Mouse (Mus musculus): ENCODE data around the gene Olfr887. TPM values are rescaled to one million over a fixed set of nuclear protein-coding genes. Genes with fewer than 3 reads are reported as not detected.

Olfr887 gene
- total RNA-seq (2021): not detected
- long read RNA-seq: 0 reads

DNA sequence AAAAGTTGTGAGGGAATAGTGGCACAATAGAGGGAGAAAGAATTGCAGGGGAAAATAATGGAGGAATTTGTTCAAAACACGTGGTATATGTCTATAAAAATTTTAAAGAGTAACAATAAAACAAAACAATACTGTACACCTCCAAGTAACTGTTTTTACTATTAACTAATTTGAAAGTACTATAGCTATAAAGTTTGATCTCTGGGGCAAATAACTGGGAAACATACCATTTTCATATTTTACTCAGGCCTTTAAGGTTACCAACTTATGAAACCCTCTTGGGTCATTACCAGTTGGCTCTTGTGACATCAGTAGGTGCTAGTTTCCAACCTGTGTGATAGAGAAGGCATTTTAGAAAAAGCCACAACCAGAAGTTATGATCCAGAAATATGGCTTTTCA lies at the start of gene Olfr887:
Gene Olfr887 (plus strand): TSS at position 301 of the 400 bp plus-strand sequence.
- no peak for DNase-seq (ENCODE audit: low spot score in 2 of 2)

DNA sequence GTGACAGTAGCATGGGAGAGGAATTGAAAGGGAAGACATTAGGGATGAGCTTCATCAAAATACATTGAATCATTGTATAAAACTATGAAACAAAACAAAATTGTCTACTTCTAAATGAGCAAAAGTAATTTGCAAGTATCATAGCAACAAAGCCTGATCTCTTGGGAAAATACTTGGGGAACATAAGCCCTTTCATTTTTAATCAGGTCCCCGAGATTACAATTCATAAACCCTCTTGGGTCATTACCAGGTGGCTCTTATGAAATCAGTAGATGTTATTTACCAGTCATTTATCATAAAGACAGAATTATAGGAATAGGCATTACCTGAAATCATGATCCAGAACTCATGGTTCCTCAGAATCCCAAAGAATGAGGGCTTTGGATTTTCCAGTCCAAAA lies 37.6 kb upstream of the Olfr887 start, which contains the start of gene Olfr884:
Gene Olfr884 (plus strand): TSS at position 301 of the 400 bp plus-strand sequence.
- no peak for DNase-seq (ENCODE audit: low spot score in 2 of 2)

DNA sequence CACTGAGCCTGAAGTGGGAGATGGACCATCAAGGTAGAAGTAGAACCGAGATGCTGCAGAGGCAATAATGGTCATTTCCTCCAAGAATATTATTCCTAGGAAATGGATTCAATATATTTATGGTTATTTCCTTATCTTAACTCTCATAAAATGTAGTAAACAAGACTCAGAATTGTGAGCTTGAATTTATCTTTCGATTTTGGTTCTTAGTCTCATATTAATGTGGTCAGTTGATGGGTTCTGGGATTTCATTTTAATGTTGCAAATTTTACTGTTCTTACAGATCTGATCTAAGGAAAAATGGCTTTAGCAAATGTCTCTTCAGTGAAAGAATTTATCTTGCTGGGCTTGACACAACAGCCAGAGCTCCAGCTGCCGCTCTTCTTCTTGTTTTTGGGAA lies 22.9 kb upstream of the Olfr887 start, which contains the start of gene Olfr885:
Gene Olfr885 (plus strand): TSS at position 301 of the 400 bp plus-strand sequence.
- no peak for DNase-seq (ENCODE audit: low spot score in 2 of 2)

DNA sequence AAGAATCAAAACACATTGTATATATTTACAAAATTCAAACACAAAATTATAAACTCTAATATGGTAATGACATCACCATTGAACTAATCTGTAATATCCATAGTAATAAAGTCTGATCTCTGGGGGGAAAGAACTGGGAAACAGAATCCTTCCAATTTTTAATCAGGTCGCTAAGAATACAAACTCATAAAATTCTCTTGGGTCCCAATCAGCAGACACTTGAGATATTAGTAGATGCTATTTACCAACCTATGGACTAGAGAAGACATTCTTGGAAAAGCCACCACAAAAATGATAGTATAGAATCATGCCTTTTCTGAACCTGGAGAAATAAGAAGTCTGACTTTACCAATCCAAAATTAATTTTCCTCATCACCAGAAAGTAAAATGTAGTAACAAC lies 24.0 kb downstream of the Olfr887 start, which contains the start of gene Olfr888:
Gene Olfr888 (plus strand): TSS at position 301 of the 400 bp plus-strand sequence.
- no peak for DNase-seq (ENCODE audit: low spot score in 2 of 2)

- DNase-seq (ENCODE audit: low spot score in 2 of 2): no peak
Observed at GRCm38 (mm10) chr9:38114898-38115297, 31.0 kb downstream of the Olfr887 start, which contains the start of gene Olfr889. Olfr889 (plus strand) TSS chr9:38115198.

Other genes starting within 250 kb of the Olfr887 start
- gene Olfr877, start 229.8 kb upstream of the Olfr887 start, total RNA-seq (2021): not detected
- gene Olfr145, start 187.3 kb upstream of the Olfr887 start, total RNA-seq (2021): not detected
- not detected for gene Olfr878, start 166.2 kb upstream of the Olfr887 start, total RNA-seq (2021)
- not detected for gene Olfr881, start 92.2 kb upstream of the Olfr887 start, total RNA-seq (2021)
- gene Olfr883, start 58.3 kb upstream of the Olfr887 start, total RNA-seq (2021): not detected
- gene Olfr884, start 37.5 kb upstream of the Olfr887 start, total RNA-seq (2021): not detected
- not detected for gene Olfr885, start 22.8 kb upstream of the Olfr887 start, total RNA-seq (2021)
- not detected for gene Olfr888, start 24.1 kb downstream of the Olfr887 start, total RNA-seq (2021)
- gene Olfr889, start 31.1 kb downstream of the Olfr887 start, total RNA-seq (2021): not detected
- not detected for gene Olfr890, start 58.4 kb downstream of the Olfr887 start, total RNA-seq (2021)
- gene Olfr891, start 96.7 kb downstream of the Olfr887 start, total RNA-seq (2021): not detected
- not detected for gene Olfr893, start 124.3 kb downstream of the Olfr887 start, total RNA-seq (2021)
- not detected for gene Olfr894, start 134.0 kb downstream of the Olfr887 start, total RNA-seq (2021)
- not detected for gene Olfr143, start 168.7 kb downstream of the Olfr887 start, total RNA-seq (2021)
- not detected for gene Olfr895, start 183.8 kb downstream of the Olfr887 start, total RNA-seq (2021)
- gene Olfr896-ps1, start 207.0 kb downstream of the Olfr887 start, total RNA-seq (2021): not detected
- gene Olfr25, start 245.0 kb downstream of the Olfr887 start, total RNA-seq (2021): not detected